Mouse (Mus musculus) gastrocnemius, postnatal 10 days (tissue): Measurements from ENCODE around the gene Cep72. TPM values are rescaled to one million over a fixed set of nuclear protein-coding genes. Genes with fewer than 3 reads are reported as not detected.

Experiments used
- total RNA-seq, 2 experiments: library from RNA; stranded (reverse); gene quantifications; 2 replicates each; pipeline ENCODE4 v1.2.3; 2021

Cep72 gene
- total RNA-seq, 2 experiments from 2014 or later, result 1.6 to 2.7 TPM

Other genes starting within 250 kb of the Cep72 start
- 1 to 10 TPM; 3.5 to 3.9 TPM for gene Nkd2, start 214.7 kb downstream of the Cep72 start, total RNA-seq
- gene Trip13, start 124.5 kb downstream of the Cep72 start, total RNA-seq, result 1 to 10 TPM; 2.2 to 2.9 TPM
- gene Brd9, start 124.5 kb downstream of the Cep72 start, total RNA-seq, result 10 to 100 TPM; 15.4 to 19.0 TPM
- gene Zdhhc11, start 98.4 kb downstream of the Cep72 start, total RNA-seq, result not detected
- 1 to 10 TPM; 5.5 to 5.8 TPM for gene Tppp, start 52.9 kb downstream of the Cep72 start, total RNA-seq
- gene Slc9a3, start 59.2 kb upstream of the Cep72 start, total RNA-seq, result 1 to 10 TPM in 1 of 2 experiments, under 1 TPM in 1; 0.77 to 1.6 TPM
- 10 to 100 TPM; 30.8 to 36.1 TPM for gene Exoc3, start 146.4 kb upstream of the Cep72 start, total RNA-seq
- gene Ahrr, start 230.0 kb upstream of the Cep72 start, total RNA-seq, result under 1 TPM; 0.09 to 0.16 TPM